Mouse (Mus musculus): ENCODE results near the gene Mpdu1. TPM values are rescaled to one million over a fixed set of nuclear protein-coding genes. Genes with fewer than 3 reads are reported as not detected.
A peak's percentile ranks its signal among the peaks of the same experiment; 100 is the strongest.

Mpdu1 gene
- total RNA-seq, 2 experiments from 2014 or later = 54.9 to 59.3 TPM

- Histone ChIP-seq H3K4me3 (no peak overlapping the region), H3K27ac (peak overlapping the region; percentile 95)
- no peak for TF ChIP-seq CTCF (conservative IDR thresholded peaks at IDR 0.05)
- no peak for DNase-seq (ENCODE audit: low spot score in 2 of 2)
These were observed 21.8 kb upstream of the Mpdu1 start for GRCm38 (mm10) chr11:69684128-69684745.

GRCm38 (mm10) chr11:69683576-69683975 is 21.1 kb upstream of the Mpdu1 start:
- no peak for TF ChIP-seq CTCF (conservative IDR thresholded peaks at IDR 0.05)
- no peak overlapping the region for H3K4me3 ChIP-seq
- peak overlapping the region; percentile 95 for H3K27ac ChIP-seq
- DNase-seq (ENCODE audit: low spot score in 2 of 2) = no peak

- Histone ChIP-seq H3K27ac (peak overlapping the region; percentile 95), H3K4me3 (peak overlapping the region; percentile 44)
- peak; percentile 94 for TF ChIP-seq CTCF (conservative IDR thresholded peaks at IDR 0.05)
- DNase-seq (ENCODE audit: low spot score in 2 of 2) = peak; percentile 87 to 92
These were observed 20.5 kb upstream of the Mpdu1 start for GRCm38 (mm10) chr11:69682840-69683533.

GRCm38 (mm10) chr11:69682209-69682839 is 19.9 kb upstream of the Mpdu1 start:
- Histone ChIP-seq H3K4me3 (peak overlapping the region; percentile 82), H3K27ac (peak overlapping the region; percentile 95)
- no peak for DNase-seq (ENCODE audit: low spot score in 2 of 2)
- TF ChIP-seq CTCF (conservative IDR thresholded peaks at IDR 0.05) = no peak

GRCm38 (mm10) chr11:69681314-69682208 is 19.1 kb upstream of the Mpdu1 start, which contains the start of gene Senp3:
Gene Senp3 (minus strand): TSS chr11:69682084.
- peak; percentile 97 to 98 for DNase-seq (ENCODE audit: low spot score in 2 of 2)
- no peak for TF ChIP-seq CTCF (conservative IDR thresholded peaks at IDR 0.05)
- H3K27ac ChIP-seq = peak within 1 kb of the TSS; percentile 95

GRCm38 (mm10) chr11:69680136-69680855 is 17.9 kb upstream of the Mpdu1 start:
- no peak for DNase-seq (ENCODE audit: low spot score in 2 of 2)
- Histone ChIP-seq H3K27ac (no peak overlapping the region), H3K4me3 (peak overlapping the region; percentile 82; the same call in 1 of the 2 replicates)
- TF ChIP-seq CTCF (conservative IDR thresholded peaks at IDR 0.05) = no peak

More at GRCm38 (mm10) chr11:69681314-69682208, 19.1 kb upstream of the Mpdu1 start, which contains the start of gene Senp3:
- H3K4me3 ChIP-seq = peak within 1 kb of the TSS; percentile 82

- no peak overlapping the region for H3K27ac ChIP-seq
- DNase-seq (ENCODE audit: low spot score in 2 of 2) = no peak
- TF ChIP-seq CTCF (conservative IDR thresholded peaks at IDR 0.05) = no peak
- no peak overlapping the region for H3K4me3 ChIP-seq
These were observed 16.7 kb upstream of the Mpdu1 start for GRCm38 (mm10) chr11:69679144-69679543.

- Histone ChIP-seq H3K27ac (peak within 1 kb of the TSS; percentile 100), H3K4me3 (peak within 1 kb of the TSS; percentile 94)
- DNase-seq (ENCODE audit: low spot score in 2 of 2) = peak; percentile 100
- TF ChIP-seq CTCF (conservative IDR thresholded peaks at IDR 0.05) = peak; percentile 33
These were observed 9.8 kb upstream of the Mpdu1 start, which contains the start of gene Eif4a1 for GRCm38 (mm10) chr11:69672211-69672706. Gene Eif4a1 (minus strand): TSS chr11:69672423.

- Histone ChIP-seq H3K4me3 (peak overlapping the region; percentile 94), H3K27ac (peak overlapping the region; percentile 100)
- TF ChIP-seq CTCF (conservative IDR thresholded peaks at IDR 0.05) = peak; percentile 28; the same call in 1 of the 2 replicates
- no peak for DNase-seq (ENCODE audit: low spot score in 2 of 2)
These were observed 9.3 kb upstream of the Mpdu1 start for GRCm38 (mm10) chr11:69671726-69672124.

GRCm38 (mm10) chr11:69670786-69671725 is 8.6 kb upstream of the Mpdu1 start:
- DNase-seq (ENCODE audit: low spot score in 2 of 2) = peak; percentile 94 to 96
- H3K4me3 ChIP-seq = peak overlapping the region; percentile 94
- no peak for TF ChIP-seq CTCF (conservative IDR thresholded peaks at IDR 0.05)
- peak overlapping the region; percentile 100 for H3K27ac ChIP-seq

- Histone ChIP-seq H3K4me3 (no peak overlapping the region), H3K27ac (no peak overlapping the region)
- DNase-seq (ENCODE audit: low spot score in 2 of 2) = no peak
- TF ChIP-seq CTCF (conservative IDR thresholded peaks at IDR 0.05) = no peak
These were observed 4.2 kb upstream of the Mpdu1 start for GRCm38 (mm10) chr11:69666665-69667005.
